Mouse (Mus musculus): ENCODE results near the gene Ppfia4.

Gene Ppfia4

DNA sequence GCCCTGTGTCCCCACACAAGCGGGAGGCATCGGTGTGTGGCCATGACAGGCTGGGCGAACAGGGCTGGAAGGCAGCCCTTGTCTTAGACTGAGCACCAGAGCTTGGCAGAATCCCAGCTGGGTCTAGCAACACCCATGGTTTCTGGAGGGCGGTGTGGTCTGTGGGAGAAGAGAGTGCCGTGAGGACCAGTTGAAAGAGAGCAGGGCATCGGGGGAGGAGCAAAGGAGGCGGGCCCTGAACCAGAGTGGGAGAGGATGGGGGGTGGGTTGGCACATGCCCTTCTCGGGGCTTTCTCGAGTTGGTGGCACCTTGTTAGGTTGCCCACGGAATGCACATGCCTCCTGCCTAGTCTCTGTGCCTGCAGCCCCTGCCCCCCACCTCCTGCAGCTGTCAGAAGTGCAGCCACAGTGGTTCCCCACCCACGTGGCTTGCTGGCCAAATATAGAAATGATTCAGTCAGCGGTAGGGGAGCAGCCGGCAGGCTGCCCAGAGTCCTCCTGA, at the start of gene Ppfia4:
Gene Ppfia4 (minus strand): TSS at position 159 of the 502 bp plus-strand sequence.
- DNase-seq, result peak in 1 of 2 experiments; percentile 8

DNA sequence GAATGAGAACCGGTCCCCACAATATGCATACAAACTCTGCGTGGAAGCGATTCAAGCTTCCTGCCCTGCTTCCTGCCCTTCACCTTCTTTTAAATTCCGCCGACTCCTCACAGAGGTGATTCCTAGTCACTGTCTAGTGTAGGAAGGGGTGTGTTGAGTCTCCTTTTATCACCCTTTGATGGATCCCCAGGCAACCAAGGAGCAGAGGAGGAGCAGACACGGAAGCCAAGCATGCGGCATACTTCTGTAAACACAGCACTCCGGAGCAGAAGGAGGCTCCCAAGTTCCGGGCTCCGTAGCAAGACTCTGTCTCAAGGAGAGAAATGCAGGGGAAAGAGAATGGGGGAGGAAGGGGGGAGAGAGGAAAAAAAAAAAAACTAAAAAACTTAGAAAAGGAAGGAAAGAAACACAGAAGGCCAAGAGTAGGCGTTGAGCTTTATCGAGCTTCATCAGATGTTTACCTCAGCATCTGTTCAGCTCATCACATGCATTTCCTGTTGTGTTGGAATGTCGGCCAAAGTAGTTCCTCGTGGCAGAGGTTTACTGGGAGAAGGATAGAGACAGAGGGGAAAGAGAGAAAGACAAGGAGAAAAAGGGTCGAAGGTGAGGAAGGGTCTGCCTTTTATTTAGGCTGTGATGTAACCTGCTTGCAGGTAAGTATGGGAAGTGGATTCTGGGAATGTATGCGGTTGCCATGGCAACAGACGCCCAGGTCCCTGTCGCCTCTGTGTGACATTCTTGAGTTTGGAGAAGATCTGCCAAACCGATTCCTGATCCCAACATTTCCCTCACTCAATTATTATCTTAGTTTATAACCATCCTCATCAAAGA, 49.3 kb upstream of the Ppfia4 start:
- DNase-seq, result peak in 1 of 2 experiments; percentile 13

DNA sequence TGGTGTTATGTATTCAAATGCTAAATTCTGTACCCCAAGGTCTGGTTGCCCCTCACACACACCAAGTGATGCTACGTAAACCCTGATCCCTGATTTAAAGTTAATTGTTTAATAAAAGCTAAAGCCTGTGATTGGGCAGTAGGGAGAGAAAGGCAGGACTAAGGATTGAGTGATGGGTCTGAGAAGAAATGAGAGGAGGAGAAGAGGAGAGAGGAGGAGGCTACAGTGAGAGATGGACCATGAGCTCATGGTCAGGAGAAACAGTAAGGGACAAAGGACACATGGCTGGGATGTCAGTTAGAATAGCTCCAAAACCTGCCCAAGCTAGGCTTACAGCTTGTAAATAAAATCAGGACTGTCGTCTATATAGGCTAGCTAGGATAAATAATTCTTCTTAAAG, 48.3 kb upstream of the Ppfia4 start:
- no peak for DNase-seq

GRCm38 (mm10) chr1:134374124-134374523, 41.4 kb upstream of the Ppfia4 start:
- DNase-seq, result no peak

DNA sequence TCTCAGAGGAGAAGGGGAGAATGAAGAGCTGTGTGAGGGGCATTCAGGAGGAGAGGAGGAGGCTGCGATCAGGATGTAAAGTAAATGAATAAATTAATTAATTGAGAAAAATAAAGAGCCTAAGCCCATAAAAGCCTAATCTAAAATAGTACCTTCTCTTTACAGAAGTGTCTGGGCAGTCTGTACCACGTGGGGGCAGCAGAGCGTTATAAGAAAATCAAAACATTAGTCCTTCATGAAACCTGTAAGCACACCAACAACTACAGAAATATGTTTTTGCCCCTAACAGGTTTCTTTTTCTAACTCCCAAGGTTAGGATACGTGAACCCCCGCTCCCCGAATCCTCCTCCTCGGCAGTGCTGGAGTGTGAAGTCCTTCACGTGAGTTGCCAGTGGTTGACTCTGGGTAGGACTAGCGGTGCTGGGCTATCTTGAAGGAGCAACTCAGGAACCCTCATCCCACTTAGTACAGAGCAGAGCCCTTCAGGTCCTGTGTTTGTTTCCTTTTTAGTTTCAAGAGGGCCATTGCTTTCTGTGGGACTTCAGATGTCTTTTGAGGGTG, 36.1 kb upstream of the Ppfia4 start:
- DNase-seq, result peak; percentile 66 to 88

- DNase-seq, result no peak
These were observed 32.8 kb upstream of the Ppfia4 start for GRCm38 (mm10) chr1:134365491-134365890.

DNA sequence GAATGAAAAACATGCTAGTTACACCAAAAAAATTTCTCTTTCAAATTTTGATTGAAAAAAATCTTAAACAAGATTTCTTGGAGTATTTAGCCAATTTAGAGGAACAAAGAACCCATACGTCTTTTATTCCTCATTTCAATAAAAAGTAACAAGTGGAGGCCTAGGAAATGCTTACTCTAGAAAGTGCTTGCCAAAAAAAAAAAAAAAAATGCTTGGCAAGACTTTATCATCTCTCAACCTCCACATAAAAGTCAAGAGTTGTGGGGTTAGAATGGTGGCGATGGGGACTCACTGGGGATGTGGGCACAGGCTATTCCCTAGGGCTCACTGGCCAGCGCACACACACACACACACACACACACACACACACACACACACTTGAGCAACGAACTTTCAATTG, 30.5 kb upstream of the Ppfia4 start:
- no peak for DNase-seq

GRCm38 (mm10) chr1:134361857-134362212, 29.1 kb upstream of the Ppfia4 start, which contains the start of gene Tmem183a:
TSS of gene Tmem183a (minus strand) at chr1:134361979.
- DNase-seq, result peak; percentile 97 to 99

- peak; percentile 2 to 16 for DNase-seq
These were observed 28.6 kb upstream of the Ppfia4 start for GRCm38 (mm10) chr1:134361195-134361856.

GRCm38 (mm10) chr1:134360656-134361055, 27.9 kb upstream of the Ppfia4 start:
- no peak for DNase-seq

DNA sequence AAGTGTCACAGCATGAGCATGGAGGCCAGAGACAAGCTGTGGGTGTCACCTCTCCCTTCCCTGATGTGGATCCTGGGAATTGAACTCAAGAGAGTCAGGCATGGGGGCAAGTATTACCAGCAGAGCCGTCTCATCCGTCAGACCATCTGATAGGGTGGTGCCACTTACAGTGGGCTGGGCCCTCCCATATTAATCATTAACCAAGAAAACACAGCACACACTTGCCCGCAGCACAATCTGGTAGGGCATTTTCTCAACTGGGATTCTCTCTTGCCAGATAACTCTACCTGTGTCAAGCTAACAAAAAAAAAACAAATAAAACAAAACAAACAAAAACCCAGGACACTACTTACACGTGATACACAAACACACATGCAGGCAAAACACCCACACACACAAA, 24.7 kb upstream of the Ppfia4 start:
- peak; percentile 31 to 44 for DNase-seq

DNA sequence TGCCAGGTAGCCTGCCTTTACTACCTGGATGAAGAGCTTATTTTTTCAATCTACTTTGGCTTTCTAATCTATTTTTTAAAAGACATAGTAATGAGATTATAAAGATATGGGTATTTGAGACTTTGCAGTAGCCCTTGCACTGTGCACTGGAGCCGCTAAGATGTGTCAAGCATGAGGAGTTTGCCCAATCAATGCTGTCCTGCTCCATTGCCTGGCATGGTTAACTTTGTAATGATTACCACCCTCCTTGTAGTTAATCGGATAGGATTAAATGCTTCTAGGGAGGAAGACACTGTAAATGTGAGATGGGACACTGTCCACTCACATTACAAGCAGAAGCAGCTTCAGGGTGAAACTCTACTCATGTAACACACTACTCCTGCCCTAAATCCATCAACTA, 20.6 kb upstream of the Ppfia4 start:
- DNase-seq, result peak; percentile 52 to 61

GRCm38 (mm10) chr1:134347791-134348190, 15.1 kb upstream of the Ppfia4 start:
- no peak for DNase-seq

- DNase-seq, result no peak
These were observed 12.3 kb upstream of the Ppfia4 start for GRCm38 (mm10) chr1:134345075-134345474.

GRCm38 (mm10) chr1:134344005-134344950, 11.6 kb upstream of the Ppfia4 start:
- DNase-seq, result peak; percentile 57 to 86

GRCm38 (mm10) chr1:134343567-134343966, 10.8 kb upstream of the Ppfia4 start:
- DNase-seq, result no peak

DNA sequence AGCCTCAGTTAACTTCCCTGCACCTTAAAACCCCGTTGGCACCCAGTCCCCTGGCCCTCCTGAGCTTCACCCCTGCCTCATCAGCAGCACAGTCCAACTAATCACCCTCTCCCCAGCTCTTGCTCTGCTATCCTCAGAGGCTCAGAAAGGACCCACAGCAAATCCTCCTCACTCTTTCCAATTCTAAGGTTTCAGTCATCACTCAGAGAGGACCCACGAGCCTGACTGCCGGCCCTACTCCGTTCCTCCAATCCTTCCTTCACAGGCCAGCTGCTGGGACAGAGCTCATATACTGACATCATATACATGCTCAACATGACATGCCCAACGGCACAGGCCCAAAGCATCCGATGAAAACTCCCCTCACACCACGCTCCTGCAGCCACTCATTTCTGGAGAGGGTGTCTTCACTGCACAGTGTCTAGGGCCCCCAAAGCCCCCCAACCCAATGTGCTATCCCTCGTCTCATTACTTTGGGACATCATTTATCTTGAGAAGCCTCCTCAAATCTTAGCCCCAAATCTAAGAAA, 10.1 kb upstream of the Ppfia4 start:
- DNase-seq, result no peak

- no peak for DNase-seq
These were observed 9.5 kb upstream of the Ppfia4 start for GRCm38 (mm10) chr1:134342278-134342664.

- no peak for DNase-seq
These were observed 9.0 kb upstream of the Ppfia4 start for GRCm38 (mm10) chr1:134341641-134342277.

DNA sequence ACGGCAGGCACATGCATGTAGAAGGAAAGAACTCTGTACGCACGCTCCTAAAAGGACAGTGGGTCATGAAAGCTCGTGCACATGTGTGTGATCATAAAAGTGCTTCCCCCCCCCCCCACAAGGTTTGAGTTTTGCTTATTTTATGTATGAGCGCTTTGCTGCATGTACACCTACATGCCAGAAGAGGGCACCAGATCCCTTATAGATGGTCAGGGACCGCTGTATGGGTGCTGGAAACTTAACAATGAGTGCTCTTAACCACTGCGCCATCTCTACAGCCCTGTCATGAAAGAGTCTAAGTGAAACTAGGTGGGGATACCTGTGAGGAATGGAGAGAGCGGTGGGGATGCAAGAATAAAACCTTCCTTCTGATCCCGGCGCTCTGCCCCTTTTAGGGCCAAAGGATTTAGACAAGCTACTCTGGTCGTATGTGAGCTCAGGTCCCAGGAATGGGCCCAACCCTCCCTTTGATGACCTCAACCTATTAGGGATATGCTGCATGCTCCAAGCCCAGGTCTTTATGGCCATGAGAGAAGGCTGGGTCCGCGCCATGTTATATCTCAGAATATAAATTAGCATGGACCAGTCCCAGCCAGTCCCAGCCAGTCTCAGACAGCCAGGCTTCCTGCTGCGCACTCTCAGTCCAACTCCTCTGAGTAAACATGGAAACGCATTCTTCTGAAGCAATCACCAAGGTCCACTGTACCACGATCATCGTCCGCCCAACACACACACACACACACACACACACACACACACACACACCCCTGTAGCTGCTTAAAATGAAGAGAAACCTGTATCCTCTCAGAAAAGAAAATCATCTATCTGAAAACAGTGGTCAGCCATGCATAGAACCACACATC, 7.3 kb upstream of the Ppfia4 start:
- DNase-seq, result no peak

GRCm38 (mm10) chr1:134339162-134339561, 6.4 kb upstream of the Ppfia4 start:
- no peak for DNase-seq

Data from kidney, postnatal 36 days (tissue).